Mouse (Mus musculus) skeletal muscle tissue, postnatal 0 days (tissue): Measurements from ENCODE around the gene Proca1. TPM values are rescaled to one million over a fixed set of nuclear protein-coding genes. Genes with fewer than 3 reads are reported as not detected.

Source experiments
- microRNA-seq, 2 experiments: library from miRNA; unstranded; fragments of <30 nt; microRNA quantifications; one replicate each; pipeline ENCODE4; 2016
- polyA plus RNA-seq: library from polyadenylated mRNA; unstranded; fragments of >200 nt; fragmentation: Nextera tagmentation; extraction: Ambion mirVana; gene quantifications from 2 replicates; pipeline ENCODE4 v1.2.1, GENCODE M21; 2015

The Proca1 gene
- polyA plus RNA-seq, result 1.5 and 5.8 TPM in 2 replicates

DNA sequence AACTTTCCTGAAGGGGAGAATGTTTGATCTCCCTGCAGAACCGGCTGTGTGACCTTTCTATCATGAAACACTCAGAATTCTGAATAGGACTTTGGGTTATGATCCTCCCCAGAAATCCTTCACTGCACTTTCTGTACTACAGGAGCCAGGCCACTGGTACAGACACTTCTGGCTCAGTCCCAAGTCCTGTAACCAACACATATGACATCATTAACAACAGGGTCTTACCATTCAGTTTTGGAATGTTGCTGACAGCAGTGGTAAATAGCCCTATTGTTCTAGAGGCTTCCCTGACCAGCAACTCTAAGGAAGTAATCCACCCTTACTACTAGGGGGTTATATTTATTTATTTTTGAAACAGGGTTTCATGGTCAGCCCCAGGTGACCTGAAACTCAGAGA is at the start of gene Proca1:
Gene Proca1, plus strand, starts transcription at position 280 of the 400 bp plus-strand sequence.

GRCm38 (mm10) chr11:78164924-78165760 is 28.1 kb upstream of the Proca1 start, which contains the start of gene Traf4:
Gene Traf4 (minus strand): TSS chr11:78165589.

GRCm38 (mm10) chr11:78176402-78176862 is 16.8 kb upstream of the Proca1 start, which contains the start of the genes Nek8 and Tlcd1:
Gene Nek8 (minus strand): TSS chr11:78176675.
Gene Tlcd1 (plus strand): TSS chr11:78176711.

DNA sequence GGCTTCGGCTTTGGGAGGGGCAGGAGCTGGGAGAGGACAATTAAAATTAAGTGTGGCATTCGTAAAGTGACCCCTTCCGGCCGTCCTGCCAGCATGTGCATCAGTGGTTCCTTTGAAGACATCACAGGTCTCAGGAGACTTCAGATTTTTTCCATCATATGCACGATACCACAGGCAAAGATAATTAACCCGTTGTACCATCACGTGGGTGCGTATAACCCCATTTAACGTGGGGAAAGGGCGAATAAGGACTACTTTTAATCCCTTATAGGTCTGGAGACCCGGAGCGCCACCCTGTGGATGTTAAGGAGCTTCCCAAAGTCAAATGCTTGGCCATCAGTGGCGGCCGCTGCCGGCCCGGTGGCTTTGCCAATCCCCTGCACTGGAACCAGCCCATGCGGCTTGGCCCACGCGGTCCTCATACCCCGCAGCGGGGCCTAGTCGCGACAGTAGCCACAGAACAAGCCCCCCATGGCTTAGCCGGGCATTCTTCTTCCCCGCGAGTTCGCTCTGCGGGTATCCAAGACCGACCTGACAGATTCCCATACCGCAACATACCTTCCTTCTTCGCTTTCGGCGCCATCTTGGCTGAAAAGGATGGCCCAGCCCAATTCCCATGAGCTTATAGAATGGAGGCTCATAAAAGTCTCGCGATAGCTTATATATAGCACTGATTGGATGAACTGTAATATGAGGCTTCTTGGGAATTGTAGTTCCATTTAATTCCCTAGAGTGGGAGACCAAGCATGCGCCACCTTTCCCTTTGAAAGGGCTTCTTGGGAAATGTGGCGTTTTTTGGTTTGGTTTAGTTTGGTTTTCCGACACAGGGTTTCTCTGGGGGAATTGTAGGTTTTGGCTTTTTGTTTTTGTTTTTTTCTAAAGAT is 10.0 kb upstream of the Proca1 start, which contains the start of gene Rpl23a:
Gene Rpl23a, minus strand, starts transcription at position 624 of the 884 bp plus-strand sequence.

GRCm38 (mm10) chr11:78188331-78189233 is 4.6 kb upstream of the Proca1 start, which contains the start of gene Rab34:
Gene Rab34 (plus strand): TSS chr11:78188430.

GRCm38 (mm10) chr11:78245627-78246317 is 52.6 kb downstream of the Proca1 start, which contains the start of the genes Sdf2 and Supt6:
Gene Sdf2 (plus strand): TSS chr11:78245746.
Gene Supt6 (minus strand): TSS chr11:78245987.

Small RNA genes within 50 kb of the gene (microRNA-seq; reads per million reads assigned to microRNA genes)
- 0.10 to 0.42 reads per million in 2 experiments for gene Mir7653

Other genes with a start within 250 kb of the Proca1 start
- gene Phf12, start 210.6 kb upstream of the Proca1 start, polyA plus RNA-seq, result 5.3 and 6.7 TPM in 2 replicates
- 8.0 and 8.3 TPM in 2 replicates for gene Dhrs13, start 161.1 kb upstream of the Proca1 start, polyA plus RNA-seq
- 58.3 and 63.6 TPM in 2 replicates for gene Flot2, start 155.5 kb upstream of the Proca1 start, polyA plus RNA-seq
- 20.3 and 21.2 TPM in 2 replicates for gene Eral1, start 113.0 kb upstream of the Proca1 start, polyA plus RNA-seq
- gene Fam222b, start 98.7 kb upstream of the Proca1 start, polyA plus RNA-seq, result 5.8 and 6.6 TPM in 2 replicates
- gene Traf4, start 27.8 kb upstream of the Proca1 start, polyA plus RNA-seq, result 30.7 and 34.6 TPM in 2 replicates
- 6.9 and 7.1 TPM in 2 replicates for gene Nek8, start 16.7 kb upstream of the Proca1 start, polyA plus RNA-seq
- gene Tlcd1, start 16.7 kb upstream of the Proca1 start, polyA plus RNA-seq, result 13.1 and 22.3 TPM in 2 replicates
- gene Rpl23a, start 9.8 kb upstream of the Proca1 start, polyA plus RNA-seq, result 975 and 1,027 TPM in 2 replicates
- 48.1 and 67.0 TPM in 2 replicates for gene Rab34, start 5.0 kb upstream of the Proca1 start, polyA plus RNA-seq
- 61.6 and 66.7 TPM in 2 replicates for gene Sdf2, start 52.4 kb downstream of the Proca1 start, polyA plus RNA-seq
- 11.2 and 12.2 TPM in 2 replicates for gene Supt6, start 52.6 kb downstream of the Proca1 start, polyA plus RNA-seq
- 46.6 and 58.7 TPM in 2 replicates for gene 2610507B11Rik, start 68.4 kb downstream of the Proca1 start, polyA plus RNA-seq
- gene BC030499, start 97.4 kb downstream of the Proca1 start, polyA plus RNA-seq, result 0.09 TPM in 1 of 2 replicates, not detected in the other
- gene Spag5, start 108.1 kb downstream of the Proca1 start, polyA plus RNA-seq, result 6.5 and 6.9 TPM in 2 replicates
- gene Aldoc, start 129.6 kb downstream of the Proca1 start, polyA plus RNA-seq, result 3.1 and 3.3 TPM in 2 replicates
- 26.4 and 29.1 TPM in 2 replicates for gene Pigs, start 135.0 kb downstream of the Proca1 start, polyA plus RNA-seq
- 13.8 and 21.2 TPM in 2 replicates for gene Unc119, start 150.1 kb downstream of the Proca1 start, polyA plus RNA-seq
- gene Foxn1, start 193.2 kb downstream of the Proca1 start, polyA plus RNA-seq, result 0.06 TPM in 1 of 2 replicates, not detected in the other
- 0.05 and 0.09 TPM in 2 replicates for gene Slc13a2, start 228.8 kb downstream of the Proca1 start, polyA plus RNA-seq